ENCODE assay signal across 15 mouse cellular contexts in the genomic region with DNA sequence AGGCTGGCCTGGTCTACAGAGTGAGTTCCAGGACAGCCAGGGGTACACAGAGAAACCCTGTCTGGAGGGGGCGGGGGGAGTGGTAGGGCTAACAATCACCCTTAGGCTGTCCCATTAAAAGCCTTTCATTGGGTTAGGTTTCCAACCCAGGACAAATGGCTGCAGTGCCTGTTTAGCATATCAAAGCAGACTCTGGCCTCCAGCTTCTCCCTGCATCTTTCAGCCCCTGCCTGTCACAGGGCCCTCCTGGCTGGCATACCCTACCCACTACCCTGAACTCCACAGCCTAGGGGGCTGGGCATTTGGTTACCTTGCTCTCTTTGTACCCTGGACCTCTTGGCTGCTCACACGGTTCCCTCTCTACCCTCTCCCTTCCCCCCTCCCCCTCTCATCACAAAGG. TPM values are rescaled to one million over a fixed set of nuclear protein-coding genes. Genes with fewer than 3 reads are reported as not detected.
DNase-seq lines count a peak whose midpoint lies in the region; ATAC-seq and TF ChIP-seq lines count a peak whose summit lies in the region.
"Had no signal": no experiment of that assay in that cellular context is flagged by ENCODE, and none has a peak within 500 bp of the region (broad histone marks: within the 10 kb centered on the region; RNA-seq: fewer than 3 reads in every experiment).

No protein-coding gene starts in this region.

- no peak overlapping the region for H3K9ac ChIP-seq in forebrain, postnatal 0 days
- H3K9ac ChIP-seq in liver, embryonic 13.5 days = peak overlapping the region; percentile 37; the same call in 1 of the 2 replicates
- no peak overlapping the region for H3K9ac ChIP-seq in liver, embryonic 11.5 days (ENCODE audit: low read depth, low read length)
- H3K9ac ChIP-seq in liver, embryonic 15.5 days = no peak overlapping the region
- H3K9ac ChIP-seq in lung, postnatal 0 days (replicated peaks; ENCODE audit: low read depth) = no peak overlapping the region
- H3K9ac ChIP-seq: embryonic facial prominence, embryonic 15.5 days had no signal

- no peaks in the 10 kb centered on the region for H3K27me3 ChIP-seq in forebrain, embryonic 10.5 days (ENCODE audit: poor library complexity, severe bottlenecking)
- H3K27me3 ChIP-seq in forebrain, postnatal 0 days (ENCODE audit: insufficient read depth, low read length) = no peaks in the 10 kb centered on the region
- H3K27me3 ChIP-seq in liver, embryonic 13.5 days = no peaks in the 10 kb centered on the region
- H3K27me3 ChIP-seq in liver, embryonic 11.5 days (replicated peaks; ENCODE audit: control insufficient read depth, insufficient read depth, low read length) = no peaks in the 10 kb centered on the region
- no peaks in the 10 kb centered on the region for H3K27me3 ChIP-seq in liver, embryonic 15.5 days
- no peaks in the 10 kb centered on the region for H3K27me3 ChIP-seq in lung, postnatal 0 days (replicated peaks; ENCODE audit: insufficient read depth, low read length)
- H3K27me3 ChIP-seq: embryonic facial prominence, embryonic 15.5 days had no signal

- H3K27ac ChIP-seq in forebrain, embryonic 10.5 days = peak overlapping the region; percentile 82
- H3K27ac ChIP-seq in forebrain, postnatal 0 days (ENCODE audit: low read depth, low read length) = no peak overlapping the region
- peak overlapping the region; percentile 56; the same call in 1 of the 2 replicates for H3K27ac ChIP-seq in liver, embryonic 13.5 days
- no peak overlapping the region for H3K27ac ChIP-seq in liver, embryonic 11.5 days (ENCODE audit: low read depth, low read length)
- H3K27ac ChIP-seq in liver, embryonic 15.5 days (replicated peaks) = 0 out of 2 replicates have a peak overlapping the region, but pooled peaks have one; percentile 29
- no peak overlapping the region for H3K27ac ChIP-seq in lung, postnatal 0 days (ENCODE audit: low read length)
- H3K27ac ChIP-seq: embryonic facial prominence, embryonic 15.5 days had no signal

- no peak for ATAC-seq in forebrain, postnatal 0 days
- no peak for ATAC-seq in liver, embryonic 13.5 days (ENCODE audit: low read depth)
- no peak for ATAC-seq in liver, embryonic 11.5 days (replicated peaks; ENCODE audit: low FRiP score)
- no peak for ATAC-seq in liver, embryonic 15.5 days (ENCODE audit: insufficient read depth)
- ATAC-seq in lung, postnatal 0 days = no peak
- ATAC-seq: intestine, embryonic 16.5 days had no signal

- H3K4me2 ChIP-seq in forebrain, postnatal 0 days (ENCODE audit: low read depth) = no peak overlapping the region
- H3K4me2 ChIP-seq in liver, embryonic 13.5 days = no peak overlapping the region
- H3K4me2 ChIP-seq in liver, embryonic 11.5 days = no peak overlapping the region
- no peak overlapping the region for H3K4me2 ChIP-seq in liver, embryonic 15.5 days
- H3K4me2 ChIP-seq in lung, postnatal 0 days (replicated peaks; ENCODE audit: low read depth, low read length) = no peak overlapping the region
- H3K4me2 ChIP-seq: embryonic facial prominence, embryonic 15.5 days had no signal

- H3K4me1 ChIP-seq in forebrain, embryonic 10.5 days = peaks cover 28% of the 10 kb centered on the region
- H3K4me1 ChIP-seq in forebrain, postnatal 0 days (ENCODE audit: insufficient read depth) = no peaks in the 10 kb centered on the region
- H3K4me1 ChIP-seq in liver, embryonic 13.5 days (replicated peaks) = peaks cover 68% of the 10 kb centered on the region
- H3K4me1 ChIP-seq in liver, embryonic 11.5 days (replicated peaks; ENCODE audit: control insufficient read depth, insufficient read depth, low read length) = peaks cover 21% of the 10 kb centered on the region
- H3K4me1 ChIP-seq in liver, embryonic 15.5 days (replicated peaks) = peaks cover 64% of the 10 kb centered on the region
- H3K4me1 ChIP-seq in lung, postnatal 0 days (ENCODE audit: insufficient read depth, low read depth, low read length) = no peaks in the 10 kb centered on the region
- H3K4me1 ChIP-seq: embryonic facial prominence, embryonic 15.5 days had no signal

- TF ChIP-seq EP300 in lung, postnatal 0 days (IDR thresholded peaks at IDR 0.05) = no peak

- H3K9me3 ChIP-seq in forebrain, embryonic 10.5 days = no peaks in the 10 kb centered on the region
- no peaks in the 10 kb centered on the region for H3K9me3 ChIP-seq in forebrain, postnatal 0 days (ENCODE audit: low read length)
- no peaks in the 10 kb centered on the region for H3K9me3 ChIP-seq in liver, embryonic 13.5 days (replicated peaks)
- no peaks in the 10 kb centered on the region for H3K9me3 ChIP-seq in liver, embryonic 11.5 days (ENCODE audit: control insufficient read depth, low read length)
- no peaks in the 10 kb centered on the region for H3K9me3 ChIP-seq in liver, embryonic 15.5 days (replicated peaks)
- H3K9me3 ChIP-seq in lung, postnatal 0 days (ENCODE audit: low read length) = no peaks in the 10 kb centered on the region
- H3K9me3 ChIP-seq: embryonic facial prominence, embryonic 15.5 days; G1E had no signal

- no peaks in the 10 kb centered on the region for H3K36me3 ChIP-seq in forebrain, embryonic 10.5 days (replicated peaks)
- H3K36me3 ChIP-seq in forebrain, postnatal 0 days (ENCODE audit: insufficient read depth) = no peaks in the 10 kb centered on the region
- H3K36me3 ChIP-seq in liver, embryonic 13.5 days = no peaks in the 10 kb centered on the region
- H3K36me3 ChIP-seq in liver, embryonic 11.5 days (ENCODE audit: control insufficient read depth, insufficient read depth, low read length) = no peaks in the 10 kb centered on the region
- no peaks in the 10 kb centered on the region for H3K36me3 ChIP-seq in liver, embryonic 15.5 days (replicated peaks)
- no peaks in the 10 kb centered on the region; the same call in 1 of the 2 replicates for H3K36me3 ChIP-seq in lung, postnatal 0 days (ENCODE audit: insufficient read depth, low read length)
- H3K36me3 ChIP-seq: embryonic facial prominence, embryonic 15.5 days had no signal

- no peak for TF ChIP-seq CTCF in forebrain, postnatal 0 days (IDR thresholded peaks at IDR 0.05; ENCODE audit: low read depth)
- no peak for TF ChIP-seq CTCF in lung, postnatal 0 days (IDR thresholded peaks at IDR 0.05)

- DNase-seq in forebrain, embryonic 10.5 days (ENCODE audit: extremely low spot score, low spot score) = peak; percentile 29
- no peak for DNase-seq in forebrain, postnatal 0 days
- DNase-seq in liver, embryonic 13.5 days = no peak
- no peak for DNase-seq in liver, embryonic 11.5 days (ENCODE audit: low spot score)
- DNase-seq in embryo, embryonic 10 days (ENCODE audit: low spot score) = peak; percentile 24
- DNase-seq in gastrocnemius, postnatal 25 days = no peak
- DNase-seq in lung, postnatal 0 days (ENCODE audit: low spot score) = no peak
- DNase-seq: cerebellum, adult 9-11 months; heart, adult 18-20 months; heart, postnatal 10 days; lung, adult 18-20 months had no signal

- WGBS in forebrain, embryonic 10.5 days = 15% methylated on average over 2 of the region's 2 CpGs
- WGBS in forebrain, postnatal 0 days = 22% methylated on average over 2 of the region's 2 CpGs
- WGBS in liver, embryonic 13.5 days (ENCODE audit: insufficient replicate concordance) = 49% methylated on average over 2 of the region's 2 CpGs
- WGBS in liver, embryonic 11.5 days = 48% methylated on average over 2 of the region's 2 CpGs
- whole genome bisulfite sequencing in liver, embryonic 15.5 days (ENCODE audit: insufficient replicate concordance) = 46% methylated on average over 2 of the region's 2 CpGs
- whole genome bisulfite sequencing in lung, postnatal 0 days = 55% methylated on average over 2 of the region's 2 CpGs

- no peak overlapping the region for H3K4me3 ChIP-seq in forebrain, embryonic 10.5 days
- H3K4me3 ChIP-seq in forebrain, postnatal 0 days (ENCODE audit: low read depth, low read length) = no peak overlapping the region
- H3K4me3 ChIP-seq in liver, embryonic 13.5 days (replicated peaks) = no peak overlapping the region
- no peak overlapping the region for H3K4me3 ChIP-seq in liver, embryonic 11.5 days (ENCODE audit: low read depth, low read length)
- H3K4me3 ChIP-seq in liver, embryonic 15.5 days (replicated peaks) = no peak overlapping the region
- no peak overlapping the region for H3K4me3 ChIP-seq in lung, postnatal 0 days (ENCODE audit: low read depth, low read length)
- H3K4me3 ChIP-seq: embryonic facial prominence, embryonic 15.5 days had no signal

RNA-seq across cellular contexts. Expression of a gene that starts 45.2 kb away (rescaled TPM):
- 43.2 and 45.4 TPM in 2 replicates for polyA plus RNA-seq in forebrain, embryonic 10.5 days (2016; fragmentation: Nextera tagmentation; extraction: Ambion mirVana)
- 21.9 and 23.7 TPM in 2 replicates for total RNA-seq in forebrain, postnatal 0 days (2014; rRNA removed)
- 32.0 and 35.4 TPM in 2 replicates for polyA plus RNA-seq in forebrain, postnatal 0 days (2015; fragmentation: Nextera tagmentation; extraction: Ambion mirVana)
- 28.0 and 28.4 TPM in 2 replicates for polyA plus RNA-seq in liver, embryonic 13.5 days (2015; fragmentation: Nextera tagmentation; extraction: Ambion mirVana)
- polyA plus RNA-seq in liver, embryonic 11.5 days (2014; fragmentation: Nextera tagmentation; extraction: Ambion mirVana) = 43.1 and 45.9 TPM in 2 replicates
- 16.5 and 18.0 TPM in 2 replicates for polyA plus RNA-seq in liver, embryonic 15.5 days (2015; fragmentation: Nextera tagmentation; extraction: Ambion mirVana)
- total RNA-seq in gastrocnemius, postnatal 25 days (2021) = 10 to 100 TPM; 12.1 to 13.8 TPM
- 9.9 and 10.4 TPM in 2 replicates for polyA plus RNA-seq in lung, postnatal 0 days (2015; fragmentation: Nextera tagmentation; extraction: Ambion mirVana)

RNA-seq across cellular contexts. Expression of a gene that starts 45.2 kb away (rescaled TPM):
- polyA plus RNA-seq in forebrain, embryonic 10.5 days (2016; fragmentation: Nextera tagmentation; extraction: Ambion mirVana) = 43.4 and 47.5 TPM in 2 replicates
- total RNA-seq in forebrain, postnatal 0 days (2014; rRNA removed) = 31.5 and 37.0 TPM in 2 replicates
- 27.9 and 30.2 TPM in 2 replicates for polyA plus RNA-seq in forebrain, postnatal 0 days (2015; fragmentation: Nextera tagmentation; extraction: Ambion mirVana)
- 26.0 and 26.1 TPM in 2 replicates for polyA plus RNA-seq in liver, embryonic 13.5 days (2015; fragmentation: Nextera tagmentation; extraction: Ambion mirVana)
- polyA plus RNA-seq in liver, embryonic 11.5 days (2014; fragmentation: Nextera tagmentation; extraction: Ambion mirVana) = 48.9 and 53.3 TPM in 2 replicates
- polyA plus RNA-seq in liver, embryonic 15.5 days (2015; fragmentation: Nextera tagmentation; extraction: Ambion mirVana) = 21.6 and 26.0 TPM in 2 replicates
- 10 to 100 TPM; 16.0 to 16.2 TPM for total RNA-seq in gastrocnemius, postnatal 25 days (2021)
- 31.6 and 32.8 TPM in 2 replicates for polyA plus RNA-seq in lung, postnatal 0 days (2015; fragmentation: Nextera tagmentation; extraction: Ambion mirVana)

RNA-seq across cellular contexts. Expression of a gene that starts 45.3 kb away (rescaled TPM):
- polyA plus RNA-seq in forebrain, embryonic 10.5 days (2016; fragmentation: Nextera tagmentation; extraction: Ambion mirVana) = 1.5 and 1.9 TPM in 2 replicates
- 4.7 and 10.6 TPM in 2 replicates for total RNA-seq in forebrain, postnatal 0 days (2014; rRNA removed)
- 1.4 and 2.1 TPM in 2 replicates for polyA plus RNA-seq in forebrain, postnatal 0 days (2015; fragmentation: Nextera tagmentation; extraction: Ambion mirVana)
- 1.8 TPM in 2 replicates for polyA plus RNA-seq in liver, embryonic 13.5 days (2015; fragmentation: Nextera tagmentation; extraction: Ambion mirVana)
- 1.5 and 2.5 TPM in 2 replicates for polyA plus RNA-seq in liver, embryonic 11.5 days (2014; fragmentation: Nextera tagmentation; extraction: Ambion mirVana)
- 2.1 and 2.4 TPM in 2 replicates for polyA plus RNA-seq in liver, embryonic 15.5 days (2015; fragmentation: Nextera tagmentation; extraction: Ambion mirVana)
- 1 to 10 TPM; 2.3 to 2.5 TPM for total RNA-seq in gastrocnemius, postnatal 25 days (2021)
- polyA plus RNA-seq in lung, postnatal 0 days (2015; fragmentation: Nextera tagmentation; extraction: Ambion mirVana) = 0.64 and 1.4 TPM in 2 replicates

Comparison
In these comparisons a context has a peak if more than half of its experiments do, and no peak if none do; other contexts are left out.
1. DNase-seq: peak in forebrain, embryonic 10.5 days (single experiment) and embryo, embryonic 10 days (single experiment); none in forebrain, postnatal 0 days (single experiment), liver, embryonic 13.5 days (single experiment), liver, embryonic 11.5 days (single experiment), gastrocnemius, postnatal 25 days (single experiment) and lung, postnatal 0 days (single experiment).
2. H3K27ac ChIP-seq: peak in forebrain, embryonic 10.5 days (single experiment), liver, embryonic 13.5 days (single experiment) and liver, embryonic 15.5 days (single experiment); none in forebrain, postnatal 0 days (single experiment), liver, embryonic 11.5 days (single experiment) and lung, postnatal 0 days (single experiment).